Mouse (Mus musculus) ES-Bruce4 (cell line): ENCODE results near the gene Ahdc1.

Experiments
- CTCF ChIP-seq: IDR thresholded peaks from one replicate; pipeline ENCODE4 v1.8.1; 2011; ENCODE audit warnings: low read depth, low read length
- POLR2A ChIP-seq: IDR thresholded peaks from one replicate; pipeline ENCODE4 v1.8.1; 2011; ENCODE audit warnings: low read length; ENCODE audit not compliant: insufficient read depth

- TF ChIP-seq CTCF: no peak
- no peak for TF ChIP-seq POLR2A
Measured at GRCm38 (mm10) chr4:132993553-132993952, 17.5 kb upstream of the Ahdc1 start.
